Mouse (Mus musculus): ENCODE results near the gene Cep131. TPM values are rescaled to one million over a fixed set of nuclear protein-coding genes. Genes with fewer than 3 reads are reported as not detected.

Cep131 gene
- total and polyA plus RNA-seq, 3 experiments, result 2.3 to 20.9 (median 10.2) TPM

DNA sequence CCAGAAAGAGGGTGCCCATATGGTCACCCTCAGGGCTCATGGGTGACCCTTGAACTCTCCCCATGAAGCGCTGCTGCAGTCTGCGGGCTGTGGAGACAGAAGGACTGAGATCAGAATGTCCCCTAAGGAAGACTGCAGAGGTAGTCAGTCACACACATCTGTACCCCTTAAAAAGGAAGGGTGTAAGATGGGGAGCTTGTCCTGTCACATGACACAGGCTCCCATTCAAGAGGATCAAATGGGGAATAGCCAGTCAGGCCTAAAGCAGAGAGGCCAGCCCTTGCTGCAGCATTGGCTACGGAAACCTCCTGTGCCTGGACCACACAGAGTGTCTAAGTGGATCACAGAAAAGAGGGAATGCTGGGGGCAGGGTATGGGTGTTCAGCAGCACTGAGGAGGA is 53.2 kb downstream of the Cep131 start:
- Histone ChIP-seq H3K36me3 (replicated peaks in 1 of 2; ENCODE audit: control insufficient read depth in 1 of 2, insufficient read depth in 1 of 2, low read length in 1 of 2) (no peaks in the 10 kb centered on the region), H3K27ac (ENCODE audit: insufficient read depth, low read depth) (no peak overlapping the region), H3K4me2 (ENCODE audit: insufficient read depth, low read depth, poor library complexity, severe bottlenecking) (no peak overlapping the region), H3K9me3 (replicated peaks; ENCODE audit: low read length) (peaks cover 8% of the 10 kb centered on the region), H3K27me3 (replicated peaks) (peaks cover 53% of the 10 kb centered on the region), H3K9ac (ENCODE audit: insufficient read depth, low read depth) (no peak overlapping the region), H3K79me2 (replicated peaks; ENCODE audit: control insufficient read depth, extremely low read depth, insufficient read depth, poor library complexity, severe bottlenecking) (no peaks in the 10 kb centered on the region), H3K4me1 (ENCODE audit: control insufficient read depth in 1 of 2, insufficient read depth in 2 of 2) (no peaks in the 10 kb centered on the region), H3K4me3 (replicated peaks in 1 of 3; ENCODE audit: low read depth in 2 of 3, low read length in 2 of 3, poor library complexity in 1 of 3) (no peak overlapping the region)
- TF ChIP-seq MAX (IDR thresholded peaks at IDR 0.05; ENCODE audit: low read length), result no peak
- TF ChIP-seq EP300 (IDR thresholded peaks at IDR 0.05; ENCODE audit: low read length), result no peak
- no peak for TF ChIP-seq POLR2AphosphoS2 (IDR thresholded peaks at IDR 0.05; ENCODE audit: low read depth, low read length)
- no peak for TF ChIP-seq CTCF (conservative IDR thresholded peaks at IDR 0.05 in 1 of 2, IDR thresholded peaks at IDR 0.05 in 1 of 2; ENCODE audit: low read depth in 2 of 2, low read length in 2 of 2)
- TF ChIP-seq SIN3A (IDR thresholded peaks at IDR 0.05; ENCODE audit: low read length), result no peak
- TF ChIP-seq JUN (IDR thresholded peaks at IDR 0.05; ENCODE audit: insufficient read depth, low read depth, low read length), result no peak
- no peak for TF ChIP-seq JUND (conservative IDR thresholded peaks at IDR 0.05; ENCODE audit: low read depth, low read length)
- no peak for TF ChIP-seq NELFE (IDR thresholded peaks at IDR 0.05; ENCODE audit: low read depth, low read length)
- TF ChIP-seq POLR2A (IDR thresholded peaks at IDR 0.05; ENCODE audit: low read depth, low read length), result no peak
- TF ChIP-seq PAX5 (IDR thresholded peaks at IDR 0.05; ENCODE audit: low read length), result no peak
- no peak for TF ChIP-seq ZC3H11A (IDR thresholded peaks at IDR 0.05; ENCODE audit: low read depth, low read length)
- TF ChIP-seq SMC3 (IDR thresholded peaks at IDR 0.05; ENCODE audit: low read depth, low read length), result no peak
- TF ChIP-seq ELF1 (IDR thresholded peaks at IDR 0.05; ENCODE audit: low read depth, low read length), result no peak
- no peak for TF ChIP-seq KAT2A (IDR thresholded peaks at IDR 0.05; ENCODE audit: insufficient replicate concordance, low read length)
- no peak for TF ChIP-seq USF1 (IDR thresholded peaks at IDR 0.05; ENCODE audit: low read depth, low read length)
- no peak for TF ChIP-seq MEF2A (IDR thresholded peaks at IDR 0.05; ENCODE audit: borderline replicate concordance, low read depth, low read length)
- TF ChIP-seq BHLHE40 (IDR thresholded peaks at IDR 0.05; ENCODE audit: low read depth, low read length), result no peak
- dilution Hi-C loops (cut with MboI; ENCODE audit: extremely low pct_ligation_motif_present, extremely low pct_unique_long_range_greater_than_20kb, low sequenced_read_pairs), result no loop called here
- in situ Hi-C loops (cut with MboI; ENCODE audit: low pct_ligation_motif_present, low pct_unique_long_range_greater_than_20kb, low sequenced_read_pairs), result no loop called here
- no peak for DNase-seq (ENCODE audit: extremely low read depth)

DNA sequence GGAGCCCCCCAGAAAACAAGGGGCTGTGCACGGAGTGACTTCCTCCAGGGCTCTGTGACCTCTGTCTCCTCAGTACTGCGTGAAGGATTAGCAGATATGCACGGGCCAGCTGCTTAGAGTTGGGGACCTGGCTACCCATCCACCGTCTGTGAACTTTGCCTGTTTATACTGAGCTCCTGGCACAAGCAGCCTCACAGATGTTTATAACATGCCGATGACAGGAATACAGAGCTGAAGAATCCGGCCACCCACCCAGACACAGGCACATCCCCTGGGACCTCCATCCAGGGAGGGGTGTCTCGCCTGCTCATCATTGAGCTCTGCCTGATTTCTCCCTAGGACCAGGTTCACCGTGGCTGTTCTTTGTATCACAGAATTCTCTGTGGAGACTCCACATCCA is 54.6 kb downstream of the Cep131 start:
- H3K4me1 ChIP-seq (ENCODE audit: control insufficient read depth in 1 of 2, insufficient read depth in 2 of 2), result no peaks in the 10 kb centered on the region
- no peaks in the 10 kb centered on the region for H3K79me2 ChIP-seq (replicated peaks; ENCODE audit: control insufficient read depth, extremely low read depth, insufficient read depth, poor library complexity, severe bottlenecking)
- H3K4me3 ChIP-seq (replicated peaks in 1 of 3; ENCODE audit: low read depth in 2 of 3, low read length in 2 of 3, poor library complexity in 1 of 3), result no peak overlapping the region
- no peak for DNase-seq (ENCODE audit: extremely low read depth)
- H3K4me2 ChIP-seq (ENCODE audit: insufficient read depth, low read depth, poor library complexity, severe bottlenecking), result no peak overlapping the region
- H3K9ac ChIP-seq (ENCODE audit: insufficient read depth, low read depth), result no peak overlapping the region
- H3K9me3 ChIP-seq (replicated peaks; ENCODE audit: low read length), result peaks cover 8% of the 10 kb centered on the region
- peaks cover 46% of the 10 kb centered on the region for H3K27me3 ChIP-seq (replicated peaks)
- no peaks in the 10 kb centered on the region for H3K36me3 ChIP-seq (replicated peaks in 1 of 2; ENCODE audit: control insufficient read depth in 1 of 2, insufficient read depth in 1 of 2, low read length in 1 of 2)
- TF ChIP-seq JUN (IDR thresholded peaks at IDR 0.05; ENCODE audit: insufficient read depth, low read depth, low read length) (no peak), UBTF (IDR thresholded peaks at IDR 0.05; ENCODE audit: low read depth, low read length) (no peak), ELF1 (IDR thresholded peaks at IDR 0.05; ENCODE audit: low read depth, low read length) (no peak), MYC (IDR thresholded peaks at IDR 0.05; ENCODE audit: low read depth, low read length) (no peak), MAZ (IDR thresholded peaks at IDR 0.05; ENCODE audit: low read depth, low read length) (no peak), E2F4 (IDR thresholded peaks at IDR 0.05; ENCODE audit: insufficient replicate concordance, low read depth, low read length) (no peak), NELFE (IDR thresholded peaks at IDR 0.05; ENCODE audit: low read depth, low read length) (no peak), TBP (conservative IDR thresholded peaks at IDR 0.05; ENCODE audit: low read depth, low read length) (no peak), ZNF384 (IDR thresholded peaks at IDR 0.05; ENCODE audit: low read depth, low read length) (no peak), MAX (IDR thresholded peaks at IDR 0.05; ENCODE audit: low read length) (no peak), ZC3H11A (IDR thresholded peaks at IDR 0.05; ENCODE audit: low read depth, low read length) (no peak), MXI1 (IDR thresholded peaks at IDR 0.05; ENCODE audit: low read depth, low read length) (no peak), JUND (conservative IDR thresholded peaks at IDR 0.05; ENCODE audit: low read depth, low read length) (no peak), ZMIZ1 (IDR thresholded peaks at IDR 0.05; ENCODE audit: low read depth, low read length) (no peak), MEF2A (IDR thresholded peaks at IDR 0.05; ENCODE audit: borderline replicate concordance, low read depth, low read length) (no peak), USF1 (IDR thresholded peaks at IDR 0.05; ENCODE audit: low read depth, low read length) (no peak), MAFK (IDR thresholded peaks at IDR 0.05; ENCODE audit: insufficient replicate concordance, low read length) (no peak), GABPA (IDR thresholded peaks at IDR 0.05; ENCODE audit: insufficient replicate concordance, low read depth, low read length) (no peak)
- dilution Hi-C loops (cut with MboI; ENCODE audit: extremely low pct_ligation_motif_present, extremely low pct_unique_long_range_greater_than_20kb, low sequenced_read_pairs), result no loop called here
- in situ Hi-C loops (cut with MboI; ENCODE audit: low pct_ligation_motif_present, low pct_unique_long_range_greater_than_20kb, low sequenced_read_pairs), result no loop called here
- no peak overlapping the region for H3K27ac ChIP-seq (ENCODE audit: insufficient read depth, low read depth)

Measured in CH12.LX (cell line).